Mouse (Mus musculus) pancreas, adult 10 weeks (tissue): ENCODE results near the gene Srl. TPM values are rescaled to one million over a fixed set of nuclear protein-coding genes. Genes with fewer than 3 reads are reported as not detected.

Experiments used
- polyA plus RNA-seq: library from polyadenylated mRNA; stranded (reverse); fragments of 350-450 nt; fragmentation: Illumina TruSeq; extraction: RNeasy Lipid Tissue Mini Kit (QIAGEN cat#74804); gene quantifications from one replicate; pipeline ENCODE4 v1.2.3, GENCODE M21; 2015; ENCODE audit warnings: low read depth, low replicate concordance; ENCODE audit not compliant: insufficient read depth

The Srl gene
- polyA plus RNA-seq: not detected

DNA sequence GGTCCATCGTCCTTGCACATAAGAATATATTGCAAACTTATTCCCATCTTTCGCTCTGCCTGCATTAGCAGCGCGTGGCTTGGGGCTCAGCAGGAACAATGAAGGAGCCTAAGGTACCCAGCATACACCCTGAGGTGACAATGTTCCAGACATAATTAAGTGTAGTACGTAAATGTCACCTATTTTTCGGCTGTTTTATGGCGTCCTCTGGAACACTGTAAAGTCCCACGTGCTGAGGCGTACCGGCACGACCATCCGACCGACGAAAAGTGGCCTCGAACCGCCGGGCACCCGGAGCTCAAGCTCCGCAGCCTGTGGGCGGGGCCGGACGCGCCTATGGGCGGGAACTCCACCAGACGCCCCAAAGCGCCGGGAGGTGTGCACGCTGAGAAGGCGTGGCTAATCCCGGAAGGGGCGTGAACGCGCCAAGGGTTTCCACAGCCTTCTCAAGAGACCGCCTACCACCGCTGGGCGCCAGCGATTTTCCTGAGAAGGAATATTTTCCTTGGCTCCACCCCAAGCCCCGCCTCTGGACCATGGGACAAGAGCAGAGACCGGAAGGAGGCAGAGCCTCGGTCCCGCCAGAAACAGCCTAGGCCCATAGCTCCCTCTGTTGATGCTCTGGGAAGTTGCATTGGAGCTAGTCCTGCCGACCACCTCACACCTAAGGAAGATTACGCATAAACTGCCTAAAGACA lies at the start of gene Srl:
TSS of gene Srl (minus strand) at position 316 of the 698 bp plus-strand sequence.

DNA sequence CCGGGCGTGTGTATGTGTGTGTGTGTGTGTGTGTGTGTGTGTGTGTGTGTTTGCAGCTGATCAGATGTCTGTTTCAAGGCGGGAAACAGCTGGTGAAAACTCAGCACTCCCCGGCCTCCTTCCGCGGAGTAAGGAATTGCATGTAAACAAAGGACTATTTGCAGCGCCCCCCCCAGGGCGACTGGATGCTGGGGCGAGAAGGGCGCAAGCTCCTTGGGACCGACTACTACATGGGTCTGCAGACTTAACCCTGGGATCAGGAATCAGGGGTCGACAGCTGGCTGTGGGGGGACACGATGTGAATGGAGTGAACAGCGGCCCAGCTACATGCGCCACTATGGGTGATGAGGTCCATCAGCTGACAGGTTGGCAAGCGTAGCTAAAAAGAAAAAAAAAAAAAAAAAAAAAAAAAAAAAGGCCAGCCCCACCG lies 18.1 kb upstream of the Srl start, which contains the start of gene Tfap4:
TSS of gene Tfap4 (minus strand) at position 140 of the 430 bp plus-strand sequence.

Other genes starting within 250 kb of the Srl start
- gene Adcy9, start 121.3 kb downstream of the Srl start, polyA plus RNA-seq: 3.0 TPM
- 1.6 TPM for gene Tfap4, start 18.0 kb upstream of the Srl start, polyA plus RNA-seq
- 8.2 TPM for gene Glis2, start 52.9 kb upstream of the Srl start, polyA plus RNA-seq
- 20.7 TPM for gene Pam16, start 83.2 kb upstream of the Srl start, polyA plus RNA-seq
- 8.0 TPM for gene Vasn, start 98.1 kb upstream of the Srl start, polyA plus RNA-seq
- 9.1 TPM for gene Dnaja3, start 98.2 kb upstream of the Srl start, polyA plus RNA-seq
- gene Coro7, start 138.0 kb upstream of the Srl start, polyA plus RNA-seq: 10.4 TPM
- gene Nmral1, start 177.5 kb upstream of the Srl start, polyA plus RNA-seq: 1.5 TPM
- 12.4 TPM for gene Hmox2, start 184.5 kb upstream of the Srl start, polyA plus RNA-seq
- gene Cdip1, start 248.5 kb upstream of the Srl start, polyA plus RNA-seq: 13.3 TPM